Mouse (Mus musculus): ENCODE results near the gene Lgals9.
"Not testable (repeated sequence)": the region's sequence is repeated elsewhere in the genome, so short reads cannot be mapped to it uniquely, and the experiment has no call there.

Lgals9 gene

GRCm38 (mm10) chr11:79007356-79007755 lies 22.6 kb upstream of the Lgals9 start:
- DNase-seq (ENCODE audit: low spot score), result not testable (repeated sequence)

DNA sequence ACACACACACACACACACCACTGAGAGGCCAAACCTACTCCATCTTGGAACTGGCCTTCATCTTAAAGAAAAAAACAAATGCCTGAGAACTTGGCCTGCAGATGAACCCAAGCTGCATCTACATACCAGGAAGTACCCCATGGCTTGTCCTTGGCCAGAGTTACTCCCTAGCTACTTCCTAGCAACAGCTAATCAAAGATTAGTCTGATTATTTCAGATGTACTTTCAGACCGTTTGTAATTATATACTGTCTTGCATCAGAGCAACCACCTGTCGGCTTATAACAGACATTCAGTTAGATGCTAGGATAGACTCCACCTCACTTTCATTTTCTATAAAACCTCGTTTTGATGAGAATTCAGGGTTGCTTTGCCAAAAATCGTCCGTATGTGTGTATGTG lies 21.7 kb upstream of the Lgals9 start:
- DNase-seq (ENCODE audit: low spot score), result no peak

GRCm38 (mm10) chr11:79005578-79006394 lies 21.0 kb upstream of the Lgals9 start:
- DNase-seq (ENCODE audit: low spot score), result no peak

DNA sequence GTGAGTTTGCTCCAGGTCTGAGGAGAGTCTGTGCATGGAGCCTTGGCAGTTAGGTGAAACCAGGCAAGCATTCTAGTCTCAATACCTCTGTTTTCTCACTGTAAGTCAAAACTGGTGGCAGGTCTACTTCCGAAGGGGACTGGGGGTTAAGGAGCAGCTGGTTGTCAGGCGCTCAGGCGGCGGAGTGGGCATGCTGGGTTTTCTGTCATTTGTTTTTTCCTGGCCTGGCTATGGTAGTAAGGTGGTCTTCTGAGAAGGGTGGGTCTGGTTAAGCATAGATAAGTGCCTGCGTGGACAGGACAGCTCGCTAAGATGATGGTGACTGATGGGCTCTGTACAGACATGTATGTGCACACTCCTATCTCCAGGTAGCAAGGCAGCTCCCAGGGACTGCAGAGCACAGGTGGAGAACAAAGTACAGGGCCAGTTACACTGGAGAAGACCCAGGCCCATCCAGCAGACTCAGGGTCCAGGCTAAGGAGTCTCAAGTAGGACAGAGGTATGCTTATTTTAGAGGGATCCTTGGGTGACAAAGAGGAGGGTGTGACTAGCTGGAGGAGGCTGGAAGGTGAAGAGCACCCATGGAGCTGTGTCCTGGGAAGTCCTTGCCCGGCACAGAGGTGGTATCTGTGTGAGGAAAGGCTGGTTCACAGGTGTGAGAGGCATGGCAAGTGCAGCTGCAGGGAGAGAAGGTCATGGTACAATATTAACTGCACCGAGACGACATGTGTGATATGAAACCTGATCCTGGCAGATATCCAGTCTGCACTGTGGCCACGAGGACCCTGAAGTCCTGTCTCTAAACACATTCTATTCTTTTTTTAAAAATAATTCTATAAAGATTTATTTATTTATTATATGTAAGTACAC lies 19.3 kb upstream of the Lgals9 start:
- DNase-seq (ENCODE audit: low spot score), result no peak

- DNase-seq (ENCODE audit: low spot score), result no peak
Measured at GRCm38 (mm10) chr11:79003053-79003768, 18.5 kb upstream of the Lgals9 start.

- no peak for DNase-seq (ENCODE audit: low spot score)
Measured at GRCm38 (mm10) chr11:79002551-79002951, 17.8 kb upstream of the Lgals9 start.

GRCm38 (mm10) chr11:79001871-79002270 lies 17.1 kb upstream of the Lgals9 start:
- DNase-seq (ENCODE audit: low spot score), result no peak

DNA sequence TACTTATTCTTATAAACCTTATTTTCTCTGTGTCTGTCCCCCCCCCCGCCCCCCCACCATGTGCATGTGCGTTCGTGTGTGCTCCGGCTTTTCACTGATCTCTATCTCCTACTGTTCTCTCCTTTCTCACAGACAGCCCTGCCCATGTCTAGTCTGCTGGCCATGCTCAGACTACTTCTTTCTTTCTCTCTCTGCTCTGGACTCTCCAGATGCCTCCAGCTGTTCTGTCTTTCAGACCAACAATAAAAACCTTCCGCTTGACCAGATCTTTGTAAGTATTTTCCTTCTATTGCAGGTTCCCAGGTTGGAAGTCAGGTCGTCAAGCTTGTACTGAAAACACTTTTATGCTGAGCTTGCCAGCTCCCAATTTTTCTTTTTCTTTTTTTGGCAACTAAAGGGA lies 14.4 kb upstream of the Lgals9 start:
- no peak for DNase-seq (ENCODE audit: low spot score)

DNA sequence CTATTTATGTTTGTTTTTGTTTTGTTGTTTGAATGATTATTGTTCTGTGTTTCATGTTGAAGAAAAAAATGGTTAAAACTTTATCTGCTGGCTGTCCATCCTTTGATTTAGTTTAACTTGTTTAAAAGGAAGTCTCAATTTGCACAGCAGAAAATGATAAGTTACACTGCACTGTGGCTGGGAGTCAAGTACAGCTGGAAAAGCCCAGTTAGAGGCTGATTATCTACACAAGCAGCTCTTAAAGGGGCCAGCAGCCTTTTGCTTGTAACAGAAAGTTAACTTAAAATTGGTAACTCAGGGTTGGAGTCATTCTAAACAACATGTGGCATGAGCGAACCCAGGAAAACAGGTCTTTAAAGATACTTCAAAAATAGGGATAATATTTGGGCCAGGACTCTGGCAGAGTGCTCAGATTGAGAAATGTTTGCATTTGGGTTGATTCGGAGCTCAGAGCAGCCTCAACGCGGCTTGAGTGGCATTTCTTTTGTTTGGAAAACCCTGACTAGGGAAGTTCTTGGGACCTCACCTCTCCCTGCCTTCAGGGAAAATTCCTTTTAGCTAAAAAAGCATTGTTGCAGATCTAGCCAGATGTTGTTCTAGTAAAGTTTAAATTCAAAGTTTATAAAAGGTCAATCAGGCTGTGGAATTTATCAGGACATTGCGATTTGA lies 6.3 kb upstream of the Lgals9 start:
- not testable (repeated sequence) for DNase-seq (ENCODE audit: low spot score)

DNA sequence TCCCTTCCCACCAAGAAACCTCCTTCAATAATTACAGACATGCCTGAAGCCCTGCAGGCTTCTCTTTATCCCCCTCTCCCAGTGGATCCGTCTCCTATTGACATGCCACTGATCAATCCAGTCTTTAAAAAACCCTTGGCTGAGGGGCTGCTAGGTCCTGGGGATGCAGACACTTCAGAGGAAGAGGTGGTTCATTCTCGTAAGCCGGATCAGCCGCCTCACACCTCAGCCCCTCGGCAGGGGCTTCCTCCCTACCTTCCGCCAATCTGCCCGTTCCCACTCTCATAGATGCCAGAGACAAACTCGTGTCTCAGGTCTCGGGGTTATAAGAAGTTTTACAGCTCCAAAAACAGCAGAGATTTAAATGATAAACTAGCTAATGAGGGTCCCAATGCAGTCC lies 5.3 kb upstream of the Lgals9 start:
- DNase-seq (ENCODE audit: low spot score), result no peak

GRCm38 (mm10) chr11:78989206-78989605 lies 4.5 kb upstream of the Lgals9 start:
- DNase-seq (ENCODE audit: low spot score), result not testable (repeated sequence)

DNA sequence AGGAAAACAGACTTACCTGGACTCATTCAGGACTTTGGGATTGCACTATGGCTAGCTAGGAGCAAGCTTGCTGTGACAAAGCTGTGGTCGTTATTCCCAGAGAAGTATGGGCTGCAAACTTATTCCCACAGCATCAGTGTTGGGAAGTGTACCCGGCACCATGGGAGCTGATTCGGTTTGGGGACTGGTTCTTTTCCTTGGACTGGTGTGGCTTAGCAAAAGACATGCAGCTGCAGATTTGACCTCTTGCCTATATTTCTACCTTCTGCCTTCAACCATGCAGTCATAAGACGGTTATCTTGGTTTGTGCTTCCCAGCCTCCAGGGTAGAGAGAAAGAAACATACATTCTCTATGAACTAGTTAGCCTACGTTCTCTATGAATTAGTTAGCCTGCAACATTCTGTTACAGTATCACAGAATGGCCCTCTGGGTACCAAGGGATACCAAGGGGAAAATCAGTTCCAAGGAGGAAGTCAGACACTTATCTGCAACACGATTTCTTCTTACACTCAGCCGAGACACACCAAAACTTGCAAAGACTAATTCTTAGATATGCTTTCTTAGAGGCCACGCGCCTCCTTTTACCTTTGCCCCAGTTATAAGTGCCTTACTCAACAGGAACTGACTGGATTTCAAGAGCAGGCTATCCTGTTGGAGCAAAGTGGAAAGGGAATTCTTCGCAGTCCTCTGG lies 1.7 kb upstream of the Lgals9 start:
- no peak for DNase-seq (ENCODE audit: low spot score)

DNA sequence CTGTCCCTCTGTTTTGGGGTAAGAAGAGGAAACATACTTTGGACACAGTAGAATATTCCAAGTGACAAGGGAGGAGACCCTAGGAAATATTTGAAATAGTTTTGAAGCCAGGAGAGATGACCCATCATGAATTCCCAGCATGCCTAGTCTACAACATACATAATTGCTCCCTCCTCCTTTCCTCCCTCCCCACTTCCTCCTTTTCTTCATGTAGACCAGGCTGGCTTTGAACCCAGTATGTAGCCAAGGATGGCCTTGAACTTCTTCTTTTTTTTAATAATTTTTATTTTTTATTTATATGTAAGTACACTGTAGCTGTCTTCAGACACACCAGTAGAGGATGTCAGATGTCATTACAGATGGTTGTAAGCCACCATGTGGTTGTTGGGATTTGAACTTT lies 759 bp upstream of the Lgals9 start:
- no peak for DNase-seq (ENCODE audit: low spot score)

- DNase-seq (ENCODE audit: low spot score), result no peak
Measured at GRCm38 (mm10) chr11:78983539-78983938, 1.2 kb downstream of the Lgals9 start.

- DNase-seq (ENCODE audit: low spot score), result no peak
Measured at GRCm38 (mm10) chr11:78982513-78983291, 2.0 kb downstream of the Lgals9 start.

- DNase-seq (ENCODE audit: low spot score), result no peak
Measured at GRCm38 (mm10) chr11:78982042-78982441, 2.7 kb downstream of the Lgals9 start.

- no peak for DNase-seq (ENCODE audit: low spot score)
Measured at GRCm38 (mm10) chr11:78980083-78980634, 4.6 kb downstream of the Lgals9 start.

DNA sequence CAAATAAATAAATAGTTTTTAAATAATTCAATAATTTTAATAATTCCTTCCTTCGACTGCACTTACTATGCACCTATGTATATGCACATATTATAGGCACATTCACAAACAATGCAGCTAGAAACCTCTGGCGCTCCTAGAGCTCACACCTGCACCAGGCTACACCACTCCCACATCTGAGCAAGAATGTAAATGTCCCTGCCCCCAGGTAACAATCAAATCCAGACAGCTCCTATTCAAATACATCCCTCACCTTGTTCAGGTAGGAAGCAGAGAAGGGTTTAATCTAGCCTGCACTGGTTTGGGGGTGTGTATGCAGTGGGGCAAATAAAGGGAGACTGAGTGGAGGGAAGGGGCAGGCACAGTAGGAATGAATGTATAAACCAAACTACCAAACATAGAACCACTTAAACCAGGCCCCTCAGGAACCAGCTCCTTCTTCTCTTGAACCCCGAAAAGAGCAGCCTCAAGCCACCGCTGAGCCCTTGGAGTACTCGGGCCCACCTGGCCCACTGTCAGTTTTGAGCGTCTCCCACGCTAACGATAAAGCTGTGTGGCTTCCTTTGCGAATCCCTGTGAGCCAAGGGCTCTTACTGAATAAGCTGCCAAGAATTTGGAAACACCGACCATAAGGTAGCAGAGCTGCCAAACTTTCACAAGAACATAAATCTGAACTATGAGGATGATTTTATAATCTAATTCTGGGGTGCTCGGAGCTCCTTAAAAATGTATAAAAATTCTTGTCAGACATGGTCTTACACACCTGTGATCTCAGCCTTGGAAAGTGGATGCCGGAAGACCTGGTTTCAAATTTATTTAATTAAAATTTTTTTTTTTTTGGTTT lies 6.3 kb downstream of the Lgals9 start:
- no peak for DNase-seq (ENCODE audit: low spot score)

Data from testis, postnatal 14 days (tissue).